Mouse (Mus musculus) intestine, embryonic 15.5 days (tissue): ENCODE measurements around the gene Sult2a4. TPM values are rescaled to one million over a fixed set of nuclear protein-coding genes. Genes with fewer than 3 reads are reported as not detected.
"Not testable (repeated sequence)": the region's sequence is repeated elsewhere in the genome, so short reads cannot be mapped to it uniquely, and the experiment has no call there.

Experiments
- ATAC-seq: fragments of 200-750 bp; cut with Nextera tagmentation; 2 replicates; pipeline ENCODE4 v1.8.0; 2017; ENCODE audit warnings: moderate TSS enrichment, moderate library complexity
- H3K27ac ChIP-seq: fragments of 300-500 bp; sonication (generic); 2 replicates; pipeline ENCODE4 v1.5.1; 2015; ENCODE audit warnings: mild to moderate bottlenecking, inconsistent platforms
- H3K27me3 ChIP-seq: fragments of 300-500 bp; sonication (generic); replicated peaks from 2 replicates; pipeline ENCODE4 v1.6.1; 2015; ENCODE audit warnings: inconsistent platforms
- H3K36me3 ChIP-seq: fragments of 300-500 bp; sonication (generic); 2 replicates; pipeline ENCODE4 v1.6.1; 2015; ENCODE audit warnings: inconsistent platforms
- H3K4me1 ChIP-seq: fragments of 300-500 bp; sonication (generic); replicated peaks from 2 replicates; pipeline ENCODE4 v1.6.1; 2015; ENCODE audit warnings: inconsistent platforms
- H3K4me2 ChIP-seq: fragments of 300-500 bp; sonication (generic); replicated peaks from 2 replicates; pipeline ENCODE4 v1.6.1; 2015; ENCODE audit warnings: mild to moderate bottlenecking, inconsistent platforms
- H3K4me3 ChIP-seq: fragments of 300-500 bp; sonication (generic); replicated peaks from 2 replicates; pipeline ENCODE4 v1.5.1; 2015; ENCODE audit warnings: inconsistent platforms
- H3K9ac ChIP-seq: fragments of 300-500 bp; sonication (generic); 2 replicates; pipeline ENCODE4 v1.6.1; 2015; ENCODE audit warnings: inconsistent platforms
- H3K9me3 ChIP-seq: fragments of 300-500 bp; sonication (generic); 2 replicates; pipeline ENCODE4 v1.6.1; 2016; ENCODE audit warnings: inconsistent platforms
- WGBS: fragments of 180-500 bp; shearing (Covaris S2); methylation state at CpG from one replicate; pipeline ENCODE4 v1.1.7; 2015; 5-methylcytosine and 5-hydroxymethylcytosine counted together
- polyA plus RNA-seq: library from polyadenylated mRNA; unstranded; fragments of >200 nt; fragmentation: Nextera tagmentation; extraction: Ambion mirVana; gene quantifications from 2 replicates; pipeline ENCODE4 v1.2.1, GENCODE M21; 2015

The Sult2a4 gene
- not detected in 2 replicates for polyA plus RNA-seq

DNA sequence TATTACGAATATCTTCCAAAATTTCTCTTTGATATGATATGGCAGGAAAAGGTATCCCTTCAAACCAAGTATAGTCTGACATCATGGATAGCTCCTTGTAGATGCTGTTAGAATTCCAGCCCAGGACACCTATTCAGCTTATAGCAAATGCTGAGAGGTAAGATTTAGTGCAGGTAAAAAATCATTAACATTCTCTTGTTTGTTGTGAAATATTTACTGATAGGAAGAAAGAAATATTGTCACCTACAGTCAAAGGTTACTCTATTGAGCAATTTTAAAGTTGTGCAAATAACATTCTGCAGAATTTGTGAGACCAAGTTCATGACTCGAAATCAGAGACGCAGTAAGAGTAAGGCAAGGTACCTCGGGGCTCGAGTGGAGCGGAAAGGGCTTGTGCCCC is at the start of gene Sult2a4:
TSS of gene Sult2a4 (minus strand) at position 101 of the 400 bp plus-strand sequence.
- H3K9ac ChIP-seq, H3K4me2 ChIP-seq, H3K27me3 ChIP-seq, H3K4me1 ChIP-seq, H3K4me3 ChIP-seq, ATAC-seq, H3K27ac ChIP-seq, H3K9me3 ChIP-seq, H3K36me3 ChIP-seq: not testable (repeated sequence)
- WGBS: 91% methylated on average over 6 of the region's 6 CpGs

- not testable (repeated sequence) for H3K9ac ChIP-seq, H3K27me3 ChIP-seq, ATAC-seq, H3K9me3 ChIP-seq, H3K4me3 ChIP-seq, H3K27ac ChIP-seq, H3K4me1 ChIP-seq, H3K4me2 ChIP-seq, H3K36me3 ChIP-seq
These were observed 41.4 kb upstream of the Sult2a4 start for GRCm38 (mm10) chr7:14030831-14031230.

GRCm38 (mm10) chr7:14013083-14013482 is 23.7 kb upstream of the Sult2a4 start:
- no peak for ATAC-seq
- Histone ChIP-seq H3K36me3 (no peaks in the 10 kb centered on the region), H3K4me1 (no peaks in the 10 kb centered on the region), H3K4me2 (no peak overlapping the region), H3K27ac (no peak overlapping the region), H3K4me3 (no peak overlapping the region), H3K9me3 (no peaks in the 10 kb centered on the region), H3K9ac (no peak overlapping the region), H3K27me3 (no peaks in the 10 kb centered on the region)
- 62% methylated on average over 8 of the region's 8 CpGs for WGBS

- H3K9me3 ChIP-seq, H3K36me3 ChIP-seq, H3K27me3 ChIP-seq, H3K27ac ChIP-seq, H3K4me1 ChIP-seq, H3K4me2 ChIP-seq, H3K9ac ChIP-seq, ATAC-seq, H3K4me3 ChIP-seq: not testable (repeated sequence)
These were observed 21.3 kb upstream of the Sult2a4 start for GRCm38 (mm10) chr7:14010686-14011085.

Other genes starting within 250 kb of the Sult2a4 start
- gene Sult2a1, start 152.2 kb downstream of the Sult2a4 start, polyA plus RNA-seq: not detected in 2 replicates
- not detected in 2 replicates for gene Sult2a3, start 133.4 kb upstream of the Sult2a4 start, polyA plus RNA-seq